Mouse (Mus musculus): ENCODE data around the gene Tmem106c.

Tmem106c gene

DNA sequence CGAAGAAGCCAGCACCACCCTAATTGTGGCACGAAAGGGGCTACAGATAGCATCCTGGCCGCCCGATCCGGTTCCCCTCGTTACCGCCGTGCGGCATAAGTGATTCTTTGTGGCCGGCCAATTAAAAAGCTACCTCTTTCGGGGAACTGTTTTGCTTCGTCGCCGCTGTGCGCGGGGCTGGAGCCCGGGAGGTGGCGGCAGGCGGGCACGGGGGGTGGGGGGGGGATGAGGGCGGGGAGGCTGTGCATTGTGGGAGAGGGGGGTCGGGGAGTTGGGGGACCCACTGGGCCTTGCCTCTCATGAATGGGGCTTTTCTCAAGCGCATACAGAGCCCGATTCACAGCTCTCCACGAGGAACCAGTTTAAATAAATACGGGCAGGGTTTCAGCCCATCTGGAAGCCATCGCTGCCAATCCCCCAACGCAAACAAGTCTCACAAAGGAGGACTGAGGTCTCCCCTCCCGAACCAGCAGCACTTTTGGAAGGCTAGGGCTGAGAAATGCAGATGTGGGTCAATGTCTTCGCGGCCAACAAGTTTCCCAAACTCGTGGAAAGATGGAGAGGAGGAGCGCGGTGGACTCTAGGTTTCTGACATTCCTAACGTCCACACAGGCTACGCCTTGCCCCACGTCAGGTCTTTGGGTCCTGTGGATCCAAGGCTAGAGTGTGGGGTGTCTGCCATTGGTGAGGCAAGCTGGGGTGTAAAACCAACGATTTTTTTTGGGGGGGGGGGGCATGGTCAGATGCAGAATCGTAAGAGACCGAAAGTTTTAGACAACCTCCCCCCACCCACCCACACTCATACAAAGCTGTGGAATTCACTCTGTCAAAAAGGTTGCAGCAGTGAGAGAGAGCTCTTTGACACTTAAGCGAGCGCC, 38.4 kb downstream of the Tmem106c start:
- no peak for DNase-seq

DNA sequence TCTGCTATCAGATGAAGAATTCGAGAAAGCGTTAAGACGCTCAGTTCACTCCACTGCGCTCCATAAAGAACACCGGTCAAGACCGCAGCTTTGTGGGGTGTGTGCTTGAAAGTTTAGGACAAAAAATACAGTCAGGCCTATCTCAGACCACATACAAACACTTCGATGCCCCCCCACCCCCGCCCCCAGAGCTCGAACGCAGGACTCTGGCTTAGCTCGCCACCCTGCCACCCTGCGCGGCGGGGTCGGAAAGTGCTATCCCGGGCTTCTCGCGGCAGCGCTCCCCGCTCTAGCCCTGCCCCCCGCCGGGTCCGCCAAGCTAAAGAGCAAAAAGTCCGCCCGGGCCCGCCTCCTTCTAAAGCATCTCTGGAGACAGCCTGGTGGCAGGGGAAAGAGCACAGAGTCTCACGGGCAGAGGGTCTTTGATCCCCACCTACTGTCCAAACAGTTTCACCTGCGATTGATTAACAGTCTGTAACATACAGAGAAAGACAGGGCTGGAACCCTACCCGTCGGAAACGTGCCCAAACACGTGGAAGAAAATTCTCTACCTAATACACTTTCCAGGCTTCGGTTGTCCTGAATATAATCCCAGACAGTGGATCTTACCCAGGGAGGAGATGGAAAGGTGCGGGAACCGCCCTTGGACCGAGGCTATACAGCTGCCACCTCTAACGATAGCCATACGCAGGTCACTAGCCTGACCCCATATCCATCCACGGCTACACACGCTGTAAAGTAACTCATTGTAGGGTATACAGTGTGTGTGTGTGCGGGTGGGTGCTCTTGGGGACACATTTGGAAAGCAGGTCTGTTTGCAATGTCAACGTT, 39.2 kb downstream of the Tmem106c start:
- DNase-seq, result peak; percentile 29

DNA sequence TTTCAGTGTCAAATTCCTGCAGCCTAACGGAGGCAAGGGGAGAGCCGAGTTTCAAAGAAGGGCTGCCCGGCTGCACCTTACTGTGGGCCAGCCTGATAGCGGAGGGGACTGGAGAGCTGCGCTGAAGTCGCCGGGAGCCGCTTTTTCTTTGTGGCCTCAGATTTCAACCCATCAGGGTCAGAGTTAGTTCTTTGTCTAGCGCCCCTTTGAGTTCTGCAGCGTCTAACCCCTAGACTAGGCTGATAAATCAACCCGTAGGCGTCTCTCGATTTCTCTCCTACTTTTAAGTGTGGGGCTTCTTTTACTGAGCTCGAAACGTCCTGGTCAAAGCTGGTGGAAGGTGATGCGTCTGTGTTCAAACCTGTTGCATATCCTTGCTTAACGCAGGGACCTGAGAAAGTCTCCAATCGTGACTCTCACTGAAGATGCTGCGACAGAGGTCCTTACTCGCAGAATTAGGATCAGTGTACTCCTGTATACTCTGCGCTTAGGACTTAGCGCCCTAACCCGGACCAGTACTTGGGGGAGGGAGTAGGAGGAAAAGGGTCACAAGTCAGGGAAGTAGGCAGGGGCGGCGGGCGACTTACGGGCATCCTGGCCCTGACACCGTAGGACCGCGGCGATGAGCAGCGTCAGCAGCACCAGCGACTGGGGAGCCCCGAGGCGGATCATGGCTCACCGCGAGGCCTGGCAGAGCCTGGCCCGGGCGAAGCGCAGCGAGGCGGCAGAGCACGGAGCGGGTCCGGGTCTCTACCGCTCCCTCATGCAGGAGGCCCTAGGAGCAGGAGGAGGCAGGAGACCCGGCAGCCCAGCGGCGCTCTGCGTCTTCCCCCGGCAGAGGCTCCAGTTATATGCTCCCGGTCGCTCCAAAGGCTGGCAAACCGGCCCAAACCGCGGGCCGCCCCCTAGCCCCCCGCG, 40.1 kb downstream of the Tmem106c start, which contains the start of gene Col2a1:
Col2a1 (minus strand) TSS at position 874 of the 918 bp plus-strand sequence.
- no peak for DNase-seq

DNA sequence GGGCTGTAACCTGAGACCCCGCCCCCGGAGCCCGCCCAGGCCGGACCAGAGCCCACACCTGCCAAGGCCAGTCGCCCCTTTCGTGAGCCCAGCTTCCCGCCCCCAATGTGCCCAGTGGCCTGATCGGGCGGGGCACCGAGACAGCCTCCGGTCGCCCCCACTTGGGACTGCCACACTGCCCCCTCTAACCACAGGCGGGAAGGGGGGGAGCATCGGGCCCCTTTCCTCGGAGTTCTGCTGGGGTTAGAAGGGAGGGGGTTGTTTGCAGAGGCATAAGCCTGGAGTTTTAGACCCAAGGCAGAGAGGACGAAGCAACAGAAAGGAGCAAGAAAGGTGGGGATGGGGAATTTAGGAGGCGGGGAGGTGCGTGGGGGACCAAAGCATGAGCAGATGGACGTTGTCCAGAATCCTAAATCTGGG, 40.8 kb downstream of the Tmem106c start:
- DNase-seq, result no peak

DNA sequence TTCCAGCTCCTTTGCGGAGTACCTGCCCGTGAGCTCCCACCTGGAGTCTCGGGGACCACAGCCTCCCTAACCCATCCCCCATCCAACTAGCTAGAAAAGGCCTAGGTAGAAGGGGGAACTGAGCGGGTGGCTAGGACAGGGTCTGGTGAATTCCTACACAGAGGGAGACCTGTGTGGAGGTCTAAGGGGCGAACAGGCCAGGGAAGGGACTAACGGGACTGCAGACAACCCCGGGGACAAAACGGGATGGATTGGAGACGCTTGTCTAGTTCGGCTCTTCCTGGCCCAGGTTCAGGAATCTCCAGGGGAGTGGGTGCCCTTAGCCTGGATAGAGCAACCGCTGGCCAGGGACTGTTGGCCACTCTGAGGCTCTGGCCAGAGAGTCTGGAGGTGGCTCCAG, 41.2 kb downstream of the Tmem106c start:
- no peak for DNase-seq

DNA sequence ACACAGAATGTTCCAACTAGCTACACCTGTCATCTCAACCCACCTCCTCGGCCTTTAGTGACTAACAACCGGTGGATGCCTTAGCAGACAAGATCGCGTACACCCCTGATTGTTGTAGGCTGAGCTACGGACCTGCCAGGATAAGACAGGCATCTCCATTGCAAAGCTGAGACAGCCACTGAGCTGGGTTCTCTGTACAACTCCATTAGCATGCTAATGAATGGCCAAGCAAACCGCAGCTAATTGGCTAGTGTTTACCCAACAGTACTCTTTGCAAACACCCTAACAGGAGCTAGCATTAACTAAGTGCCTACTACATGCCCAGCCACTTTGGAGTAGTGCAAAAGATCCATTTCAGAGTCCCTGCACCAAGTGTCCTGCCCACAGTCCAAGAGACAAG, 48.8 kb downstream of the Tmem106c start:
- DNase-seq, result no peak

DNA sequence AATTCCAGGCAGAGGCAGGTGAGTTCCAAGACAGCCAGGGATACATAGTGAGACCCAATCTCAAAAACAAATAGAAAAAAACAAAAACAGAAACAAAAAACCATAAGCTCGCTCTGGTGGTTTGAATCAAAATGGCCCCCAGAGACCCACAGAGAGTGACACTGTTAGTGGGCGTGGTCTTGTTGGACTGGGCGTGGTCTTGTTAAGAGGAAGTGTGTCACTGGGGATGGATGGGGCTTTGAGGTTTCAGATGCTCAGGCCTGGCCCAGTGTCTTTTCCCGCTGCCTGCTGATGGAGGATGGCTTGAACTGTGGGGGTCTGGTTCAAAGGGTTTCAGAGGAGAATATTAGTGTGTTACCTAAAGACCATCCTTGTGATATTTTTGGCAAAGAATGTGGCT, 53.9 kb downstream of the Tmem106c start:
- no peak for DNase-seq

DNA sequence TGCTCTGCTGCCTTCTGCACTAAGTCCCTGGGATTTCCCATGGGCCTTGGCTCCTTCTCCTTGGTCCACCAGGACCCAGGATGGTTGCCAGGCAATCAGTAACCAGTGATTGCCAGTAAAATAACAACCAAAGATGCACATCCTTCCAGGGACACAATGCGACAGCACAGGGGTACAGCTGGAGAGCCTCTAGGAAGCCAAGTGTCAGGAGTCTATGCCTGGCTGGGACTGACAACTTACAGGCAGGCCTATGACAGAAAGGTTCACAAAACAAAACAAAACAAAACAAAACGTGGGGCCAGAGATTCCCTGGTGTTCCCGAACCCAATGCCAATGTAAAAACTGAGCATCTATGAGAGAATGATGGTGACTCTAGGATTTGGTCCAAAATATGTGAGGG, 55.0 kb downstream of the Tmem106c start:
- no peak for DNase-seq
